Mouse (Mus musculus): ENCODE data around the gene Aco2. TPM values are rescaled to one million over a fixed set of nuclear protein-coding genes. Genes with fewer than 3 reads are reported as not detected.
A peak's percentile ranks its signal among the peaks of the same experiment; 100 is the strongest.

The Aco2 gene
- polyA plus RNA-seq (2021) = 559 TPM

- ChIA-PET POLR2A (interaction anchor here (0.8 to 2.4 kb wide), 3 partner anchors 10 to 31 kb away, joined by 3 to 8 read pairs (median 4); no protein-coding TSS in a partner anchor), CTCF (no interaction called here)
- ATAC-seq (peak; percentile 63), DNase-seq (ENCODE audit: low read depth, low spot score) (peak; percentile 90)
- H3K27me3 ChIP-seq = no peaks in the 10 kb centered on the region
- in situ Hi-C loops (cut with MboI; ENCODE audit: low pct_unique_long_range_greater_than_20kb) = no loop called here
- no peak for TF ChIP-seq CTCF (IDR thresholded peaks at IDR 0.05)
Observed at GRCm38 (mm10) chr15:81872262-81873136, at the start of gene Aco2. Gene Aco2 (plus strand): TSS chr15:81872309.

- in situ Hi-C loops (cut with MboI; ENCODE audit: low pct_unique_long_range_greater_than_20kb) = no loop called here
- H3K27me3 ChIP-seq = no peaks in the 10 kb centered on the region
- CTCF ChIA-PET = no interaction called here
- TF ChIP-seq CTCF (IDR thresholded peaks at IDR 0.05) = no peak
- ATAC-seq (no peak), DNase-seq (ENCODE audit: low read depth, low spot score) (no peak)
- POLR2A ChIA-PET = no interaction called here
Observed at GRCm38 (mm10) chr15:81822631-81823030, 49.5 kb upstream of the Aco2 start.

GRCm38 (mm10) chr15:81824832-81825231 lies 47.3 kb upstream of the Aco2 start:
- DNase-seq (ENCODE audit: low read depth, low spot score) (no peak), ATAC-seq (no peak)
- CTCF ChIA-PET = no interaction called here
- H3K27me3 ChIP-seq = no peaks in the 10 kb centered on the region
- POLR2A ChIA-PET = no interaction called here
- no peak for TF ChIP-seq CTCF (IDR thresholded peaks at IDR 0.05)
- in situ Hi-C loops (cut with MboI; ENCODE audit: low pct_unique_long_range_greater_than_20kb) = no loop called here

GRCm38 (mm10) chr15:81828426-81829207 lies 43.5 kb upstream of the Aco2 start:
- H3K27me3 ChIP-seq = no peaks in the 10 kb centered on the region
- DNase-seq (ENCODE audit: low read depth, low spot score) (no peak), ATAC-seq (no peak)
- ChIA-PET CTCF (no interaction called here), POLR2A (no interaction called here)
- in situ Hi-C loops (cut with MboI; ENCODE audit: low pct_unique_long_range_greater_than_20kb) = no loop called here
- no peak for TF ChIP-seq CTCF (IDR thresholded peaks at IDR 0.05)

GRCm38 (mm10) chr15:81829208-81829580 lies 42.9 kb upstream of the Aco2 start:
- no peaks in the 10 kb centered on the region for H3K27me3 ChIP-seq
- in situ Hi-C loops (cut with MboI; ENCODE audit: low pct_unique_long_range_greater_than_20kb) = no loop called here
- DNase-seq (ENCODE audit: low read depth, low spot score) = no peak
- TF ChIP-seq CTCF (IDR thresholded peaks at IDR 0.05) = no peak
- CTCF ChIA-PET = no interaction called here
- ATAC-seq = no peak
- POLR2A ChIA-PET = no interaction called here

DNA sequence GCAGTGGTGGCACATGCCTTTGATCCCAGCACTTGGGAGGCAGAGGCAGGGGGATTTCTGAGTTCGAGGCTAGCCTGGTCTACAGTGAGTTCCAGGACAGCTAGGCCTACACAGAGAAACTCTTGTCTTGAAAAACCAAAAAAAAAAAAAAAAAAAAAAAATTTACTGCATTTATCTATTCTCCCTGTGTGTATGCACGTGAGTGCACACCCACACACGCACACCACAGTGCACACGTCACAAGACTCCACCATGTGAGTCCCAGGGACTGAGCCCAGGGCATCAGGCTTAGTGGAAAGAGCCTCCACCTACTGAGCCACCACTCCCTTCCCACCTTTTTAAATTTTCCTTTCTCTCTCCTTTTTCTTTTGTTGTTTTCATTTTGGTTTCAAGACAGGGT lies 41.6 kb upstream of the Aco2 start:
- ATAC-seq = no peak
- CTCF ChIA-PET = interaction anchor here (0.7 to 2.9 kb wide), 16 partner anchors 10 to 132 kb away, joined by 3 to 16 read pairs (median 7); partner anchors contain the start of gene Tob2
- in situ Hi-C loops (cut with MboI; ENCODE audit: low pct_unique_long_range_greater_than_20kb) = loop anchor here (5.0 kb wide), 1 partner anchor 87 kb away; no protein-coding TSS in a partner anchor
- TF ChIP-seq CTCF (IDR thresholded peaks at IDR 0.05) = no peak
- POLR2A ChIA-PET = interaction anchor here (0.6 to 2.0 kb wide), 4 partner anchors 18 to 86 kb away, joined by 3 to 9 read pairs (median 6); partner anchors contain the start of gene Tob2
- DNase-seq (ENCODE audit: low read depth, low spot score) = no peak
- H3K27me3 ChIP-seq = no peaks in the 10 kb centered on the region

DNA sequence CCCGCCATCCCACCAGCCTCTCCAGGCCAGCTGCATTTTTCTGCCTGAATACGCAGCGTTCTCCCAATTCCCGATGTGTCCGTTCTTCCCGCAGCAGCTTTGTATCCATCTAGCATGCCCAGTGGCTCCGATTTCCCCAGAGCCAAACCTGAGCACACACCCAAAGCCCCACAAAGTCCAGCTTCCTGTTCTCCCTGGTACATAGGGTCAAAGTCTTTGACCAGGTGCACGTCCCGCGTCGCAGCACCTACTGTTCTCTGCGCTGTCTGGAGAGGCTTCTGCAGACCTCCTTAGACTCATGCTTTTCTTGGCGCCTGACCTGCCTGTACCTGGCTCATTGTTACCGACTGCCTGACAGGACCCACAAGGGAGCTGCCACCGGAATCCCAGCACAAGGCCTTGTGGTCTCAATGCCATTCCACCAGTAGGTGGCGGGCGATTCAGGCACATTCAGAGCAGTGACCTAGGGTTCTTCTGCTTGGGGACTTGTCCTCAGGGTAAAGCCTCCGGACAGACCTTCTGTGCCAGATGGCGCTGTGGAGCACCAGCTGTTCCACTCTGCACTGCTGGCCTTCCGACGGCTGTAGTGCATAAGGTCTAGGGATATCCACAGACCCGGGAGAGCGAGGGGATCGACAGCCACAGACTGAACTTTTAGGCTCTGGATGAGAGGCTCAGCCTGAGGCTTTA lies 40.8 kb upstream of the Aco2 start:
- DNase-seq (ENCODE audit: low read depth, low spot score) (peak; percentile 59), ATAC-seq (peak; percentile 79)
- peak; percentile 99 for TF ChIP-seq CTCF (IDR thresholded peaks at IDR 0.05)
- ChIA-PET POLR2A (interaction anchor here (0.6 to 2.0 kb wide), 5 partner anchors 14 to 85 kb away, joined by 3 to 9 read pairs (median 4); partner anchors contain the start of gene Tob2), CTCF (interaction anchor here (0.7 to 2.9 kb wide), 20 partner anchors 9 to 133 kb away, joined by 3 to 16 read pairs (median 7); partner anchors contain the start of gene Tob2)
- in situ Hi-C loops (cut with MboI; ENCODE audit: low pct_unique_long_range_greater_than_20kb) = loop anchor here (5.0 kb wide), 1 partner anchor 86 kb away; no protein-coding TSS in a partner anchor
- H3K27me3 ChIP-seq = no peaks in the 10 kb centered on the region

DNA sequence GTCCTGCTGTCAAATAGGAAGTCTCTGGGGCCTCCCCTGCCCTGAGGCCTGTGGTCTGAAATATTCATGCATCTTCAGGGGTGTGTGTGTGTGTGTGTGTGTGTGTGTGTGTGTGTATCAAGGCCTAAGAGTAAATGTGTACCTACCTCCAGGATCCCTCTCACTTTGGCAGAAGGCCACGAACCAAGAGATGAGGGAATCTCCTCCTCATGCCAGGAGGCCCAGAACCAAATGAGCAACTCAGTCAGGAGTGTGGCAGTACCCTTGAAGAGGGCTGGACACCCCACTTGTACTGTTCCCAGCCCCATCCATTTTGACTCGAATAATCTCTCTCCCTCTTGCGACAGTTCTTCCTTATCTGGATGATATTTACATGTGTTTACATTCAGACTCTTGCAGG lies 39.9 kb upstream of the Aco2 start:
- no peak for TF ChIP-seq CTCF (IDR thresholded peaks at IDR 0.05)
- H3K27me3 ChIP-seq = no peaks in the 10 kb centered on the region
- ChIA-PET POLR2A (interaction anchor here (0.6 kb wide), 1 partner anchor 104 kb away, joined by 3 read pairs; the partner anchor contains the start of gene Csdc2), CTCF (interaction anchor here (1.1 to 2.9 kb wide), 4 partner anchors 17 to 84 kb away, joined by 3 to 16 read pairs (median 10); partner anchors contain the start of gene Tob2)
- DNase-seq (ENCODE audit: low read depth, low spot score) (no peak), ATAC-seq (no peak)
- in situ Hi-C loops (cut with MboI; ENCODE audit: low pct_unique_long_range_greater_than_20kb) = loop anchor here (5.0 kb wide), 1 partner anchor 85 kb away; no protein-coding TSS in a partner anchor

DNA sequence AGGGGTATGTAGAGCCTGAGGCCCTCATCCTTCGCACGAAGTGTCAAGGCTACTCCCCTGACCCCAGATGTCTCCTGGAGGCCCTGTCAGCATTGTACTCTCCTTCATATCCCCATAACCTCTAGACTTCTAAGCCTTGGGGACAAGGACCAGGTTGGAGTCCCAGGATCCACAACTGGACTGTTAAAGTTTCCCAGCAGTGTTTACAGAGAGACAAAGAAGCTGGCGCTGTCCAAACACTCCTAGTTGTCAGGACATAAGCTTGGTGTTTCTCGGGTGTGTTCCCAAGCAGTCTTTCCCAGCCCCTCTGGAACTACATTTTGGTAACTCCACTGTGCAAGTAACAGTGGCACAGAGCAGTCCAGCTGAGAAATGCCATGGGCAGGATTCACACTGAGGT lies 38.6 kb upstream of the Aco2 start:
- no peak for TF ChIP-seq CTCF (IDR thresholded peaks at IDR 0.05)
- no peak for ATAC-seq
- POLR2A ChIA-PET = interaction anchor here (0.7 to 2.0 kb wide), 4 partner anchors 11 to 78 kb away, joined by 3 to 6 read pairs (median 5); partner anchors contain the start of gene Tob2
- CTCF ChIA-PET = interaction anchor here (1.1 to 1.6 kb wide), 2 partner anchors 26 to 84 kb away, joined by 3 to 5 read pairs; no protein-coding TSS in a partner anchor
- no peak for DNase-seq (ENCODE audit: low read depth, low spot score)
- no peaks in the 10 kb centered on the region for H3K27me3 ChIP-seq
- in situ Hi-C loops (cut with MboI; ENCODE audit: low pct_unique_long_range_greater_than_20kb) = loop anchor here (5.0 kb wide), 1 partner anchor 84 kb away; no protein-coding TSS in a partner anchor

Data from Patski (cell line).